Mouse (Mus musculus) thymus, postnatal 10 days (tissue): Measurements from ENCODE around the gene Ctsz.

Source experiments
- DNase-seq, 2 experiments: peaks; one replicate each; pipeline ENCODE4 v3.0.0; 2021; ENCODE audit warnings: low spot score in 2 of 2

The Ctsz gene

DNA sequence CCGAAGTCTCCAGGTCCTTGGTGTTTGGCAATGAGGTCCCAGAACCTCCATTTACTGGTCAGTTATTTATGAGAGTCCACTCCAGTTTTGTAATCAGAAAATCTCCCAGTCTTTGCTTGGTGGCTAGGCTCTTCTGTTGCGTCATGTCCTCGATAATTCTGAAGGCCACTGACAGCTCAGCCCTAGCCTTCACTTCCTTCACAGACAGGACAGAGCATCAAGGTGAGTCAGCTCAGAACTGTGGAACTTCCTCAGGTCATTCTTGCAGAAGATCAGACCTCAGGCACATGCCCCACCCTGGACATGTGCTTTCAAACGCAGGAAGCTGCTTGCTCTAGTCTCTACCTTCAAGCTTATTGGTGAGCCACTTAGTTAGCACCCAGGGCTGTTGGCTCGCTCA, 45.5 kb downstream of the Ctsz start:
- no peak for DNase-seq

DNA sequence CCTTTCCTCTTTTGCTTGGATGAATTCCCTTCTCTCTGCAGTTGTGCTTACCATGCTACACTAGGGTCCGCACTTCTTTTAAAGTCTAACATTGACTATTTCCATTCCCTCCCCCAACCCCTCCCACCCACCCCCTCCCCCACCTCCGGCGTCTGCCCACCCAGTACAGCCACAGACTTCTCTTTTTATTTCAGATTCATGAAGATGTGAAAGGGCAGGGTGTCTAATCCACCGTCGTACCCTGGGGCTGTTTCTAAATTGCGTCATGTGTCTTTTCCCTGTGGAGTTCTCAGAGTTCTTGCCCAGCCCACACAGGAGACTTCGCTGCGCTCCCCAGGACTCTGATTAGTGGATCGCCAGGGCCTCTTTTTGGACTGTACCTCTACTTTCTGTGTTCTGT, 46.3 kb downstream of the Ctsz start:
- no peak for DNase-seq

DNA sequence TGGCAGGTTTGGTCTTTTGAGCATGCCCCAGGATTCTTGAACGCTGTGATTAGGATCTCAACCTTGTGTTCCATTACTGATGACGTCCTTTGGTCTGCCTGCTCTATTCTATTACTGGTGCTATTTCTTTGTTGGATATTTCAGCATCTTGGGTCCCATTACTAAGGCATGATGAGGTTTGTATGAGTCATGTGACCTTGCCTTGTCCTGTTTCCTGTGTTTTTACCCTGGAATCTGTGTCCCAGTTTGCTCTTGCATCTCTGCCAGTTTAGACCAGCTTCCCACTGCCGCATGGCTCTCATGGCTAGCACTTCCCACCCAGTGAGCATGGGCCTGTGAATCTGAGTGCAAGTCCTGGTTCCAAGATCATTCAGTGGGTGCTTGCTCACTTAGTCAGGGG, 46.9 kb downstream of the Ctsz start:
- no peak for DNase-seq

DNA sequence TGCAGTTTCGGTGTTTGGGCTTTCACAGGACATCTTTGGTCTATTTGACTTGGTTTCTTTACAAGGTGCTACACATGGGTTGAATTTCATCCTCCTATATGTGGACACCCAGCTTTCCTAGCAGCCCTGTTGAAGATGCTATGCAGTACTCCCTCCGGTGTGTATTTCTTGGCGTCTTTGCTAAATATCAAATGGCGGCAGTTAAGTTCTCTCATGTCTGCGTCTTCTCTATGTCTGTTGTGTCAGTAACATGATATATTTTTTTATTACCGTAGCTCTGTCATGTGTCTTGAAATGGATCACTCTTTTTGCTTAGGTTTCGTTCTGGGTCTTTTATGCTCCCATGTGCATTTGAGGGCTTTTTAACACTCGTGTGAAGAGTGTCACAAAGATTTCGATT, 57.8 kb downstream of the Ctsz start:
- DNase-seq: no peak
